Mouse (Mus musculus) lung, embryonic 14.5 days (tissue): ENCODE data around the gene Sucnr1. TPM values are rescaled to one million over a fixed set of nuclear protein-coding genes. Genes with fewer than 3 reads are reported as not detected.
"Not testable (repeated sequence)": the region's sequence is repeated elsewhere in the genome, so short reads cannot be mapped to it uniquely, and the experiment has no call there.

ENCODE experiments used
- ATAC-seq: fragments of 200-750 bp; cut with Nextera tagmentation; 2 replicates; pipeline ENCODE4 v1.8.0; 2017; ENCODE audit warnings: mild to moderate bottlenecking, moderate TSS enrichment, moderate library complexity; ENCODE audit not compliant: insufficient read depth
- DNase-seq: peaks from one replicate; pipeline ENCODE4 v3.0.0-alpha.2; 2015
- H3K27ac ChIP-seq: fragments of 300-500 bp; sonication (generic); 2 replicates; pipeline ENCODE4 v1.5.1; 2014; ENCODE audit warnings: low read depth, mild to moderate bottlenecking, moderate library complexity
- H3K27me3 ChIP-seq: fragments of 300-500 bp; sonication (generic); 2 replicates; pipeline ENCODE4 v1.6.1; 2014; ENCODE audit warnings: low read length, control low read depth; ENCODE audit not compliant: insufficient read depth
- H3K36me3 ChIP-seq: fragments of 300-500 bp; sonication (generic); 2 replicates; pipeline ENCODE4 v1.6.1; 2014; ENCODE audit warnings: control low read depth; ENCODE audit not compliant: insufficient read depth
- H3K4me1 ChIP-seq: fragments of 300-500 bp; sonication (generic); 2 replicates; pipeline ENCODE4 v1.6.1; 2014; ENCODE audit warnings: antibody characterized with exemption, control low read depth; ENCODE audit not compliant: insufficient read depth
- H3K4me2 ChIP-seq: fragments of 300-500 bp; sonication (generic); 2 replicates; pipeline ENCODE4 v1.6.1; 2014; ENCODE audit warnings: mild to moderate bottlenecking
- H3K4me3 ChIP-seq: fragments of 300-500 bp; sonication (generic); 2 replicates; pipeline ENCODE4 v1.5.1; 2014; ENCODE audit warnings: low read depth, low read length
- H3K9ac ChIP-seq: fragments of 300-500 bp; sonication (generic); 2 replicates; pipeline ENCODE4 v1.6.1; 2014
- H3K9me3 ChIP-seq: fragments of 300-500 bp; sonication (generic); 2 replicates; pipeline ENCODE4 v1.6.1; 2016; ENCODE audit warnings: low read depth, low read length, control low read depth
- CTCF ChIP-seq: IDR thresholded peaks from 2 replicates; pipeline ENCODE4 v1.5.1; 2016; ENCODE audit warnings: antibody characterized with exemption, low read depth
- WGBS: fragments of 180-500 bp; shearing (Covaris S2); extraction: QIAGEN DNeasy Blood & Tissue Kit; methylation state at CpG from one replicate; pipeline ENCODE4 v1.1.7; 2014; 5-methylcytosine and 5-hydroxymethylcytosine counted together
- polyA plus RNA-seq: library from polyadenylated mRNA; unstranded; fragments of >200 nt; fragmentation: Nextera tagmentation; extraction: Ambion mirVana; gene quantifications from 2 replicates; pipeline ENCODE4 v1.2.1, GENCODE M21; 2014

Gene Sucnr1
- polyA plus RNA-seq, 1 experiment from 2014 or later: not detected

GRCm38 (mm10) chr3:60097485-60097884 lies 15.8 kb downstream of the Sucnr1 start:
- 72% methylated on average over 2 of the region's 2 CpGs for WGBS
- no peak overlapping the region for H3K4me2 ChIP-seq
- H3K27ac ChIP-seq: no peak overlapping the region
- no peaks in the 10 kb centered on the region for H3K27me3 ChIP-seq
- H3K4me3 ChIP-seq: no peak overlapping the region
- TF ChIP-seq CTCF: no peak
- no peaks in the 10 kb centered on the region for H3K9me3 ChIP-seq
- no peak for DNase-seq
- ATAC-seq: no peak
- no peaks in the 10 kb centered on the region for H3K36me3 ChIP-seq
- H3K4me1 ChIP-seq: no peaks in the 10 kb centered on the region
- no peak overlapping the region for H3K9ac ChIP-seq

- ATAC-seq: peak; percentile 60; the same call in 1 of the 2 replicates
- DNase-seq: peak; percentile 25
- no peak overlapping the region for H3K4me2 ChIP-seq
- no peak overlapping the region for H3K4me3 ChIP-seq
- H3K9ac ChIP-seq: no peak overlapping the region
- TF ChIP-seq CTCF: no peak
- no peaks in the 10 kb centered on the region for H3K36me3 ChIP-seq
- H3K27ac ChIP-seq: no peak overlapping the region
- 69% methylated on average over 1 of the region's 1 CpGs for WGBS
- H3K9me3 ChIP-seq: no peaks in the 10 kb centered on the region
- H3K4me1 ChIP-seq: no peaks in the 10 kb centered on the region
- no peaks in the 10 kb centered on the region for H3K27me3 ChIP-seq
These were observed 16.9 kb downstream of the Sucnr1 start for GRCm38 (mm10) chr3:60098521-60098920.

GRCm38 (mm10) chr3:60104462-60105109 lies 22.9 kb downstream of the Sucnr1 start:
- Histone ChIP-seq H3K27me3 (no peaks in the 10 kb centered on the region), H3K36me3 (no peaks in the 10 kb centered on the region), H3K4me3 (no peak overlapping the region), H3K9ac (no peak overlapping the region), H3K9me3 (no peaks in the 10 kb centered on the region), H3K4me2 (no peak overlapping the region), H3K27ac (no peak overlapping the region), H3K4me1 (no peaks in the 10 kb centered on the region)
- no peak for ATAC-seq
- no peak for DNase-seq
- 70% methylated on average over 2 of the region's 2 CpGs for WGBS
- TF ChIP-seq CTCF: no peak

- not testable (repeated sequence) for H3K9ac ChIP-seq, ATAC-seq, H3K4me1 ChIP-seq, H3K4me3 ChIP-seq, H3K9me3 ChIP-seq, H3K27ac ChIP-seq, H3K27me3 ChIP-seq, H3K36me3 ChIP-seq, DNase-seq, H3K4me2 ChIP-seq
- 68% methylated on average over 1 of the region's 1 CpGs for WGBS
These were observed 24.8 kb downstream of the Sucnr1 start for GRCm38 (mm10) chr3:60106446-60106845.

- no peaks in the 10 kb centered on the region for H3K9me3 ChIP-seq
- no peak for DNase-seq
- H3K4me2 ChIP-seq: no peak overlapping the region
- no peak for ATAC-seq
- no peaks in the 10 kb centered on the region for H3K36me3 ChIP-seq
- no peak overlapping the region for H3K9ac ChIP-seq
- TF ChIP-seq CTCF: no peak
- H3K4me3 ChIP-seq: no peak overlapping the region
- H3K27ac ChIP-seq: no peak overlapping the region
- WGBS: 91% methylated on average over 3 of the region's 3 CpGs
- H3K27me3 ChIP-seq: no peaks in the 10 kb centered on the region
- H3K4me1 ChIP-seq: no peaks in the 10 kb centered on the region
These were observed 26.1 kb downstream of the Sucnr1 start for GRCm38 (mm10) chr3:60107736-60108135.

- Histone ChIP-seq H3K4me2 (no peak overlapping the region), H3K27ac (no peak overlapping the region), H3K9me3 (no peaks in the 10 kb centered on the region), H3K36me3 (no peaks in the 10 kb centered on the region), H3K4me1 (no peaks in the 10 kb centered on the region), H3K4me3 (no peak overlapping the region), H3K27me3 (no peaks in the 10 kb centered on the region), H3K9ac (no peak overlapping the region)
- DNase-seq (no peak), ATAC-seq (no peak)
- no peak for TF ChIP-seq CTCF
These were observed 27.1 kb downstream of the Sucnr1 start for GRCm38 (mm10) chr3:60108815-60109214.

- no peak overlapping the region for H3K4me3 ChIP-seq
- H3K27me3 ChIP-seq: no peaks in the 10 kb centered on the region
- no peak overlapping the region for H3K27ac ChIP-seq
- DNase-seq: no peak
- no peak overlapping the region for H3K9ac ChIP-seq
- no peak overlapping the region for H3K4me2 ChIP-seq
- no peaks in the 10 kb centered on the region for H3K36me3 ChIP-seq
- no peaks in the 10 kb centered on the region for H3K9me3 ChIP-seq
- 84% methylated on average over 4 of the region's 4 CpGs for WGBS
- no peaks in the 10 kb centered on the region for H3K4me1 ChIP-seq
- ATAC-seq: no peak
- TF ChIP-seq CTCF: no peak
These were observed 29.6 kb downstream of the Sucnr1 start for GRCm38 (mm10) chr3:60111135-60111710.
